Mouse (Mus musculus): ENCODE results near the gene Crybb1. TPM values are rescaled to one million over a fixed set of nuclear protein-coding genes. Genes with fewer than 3 reads are reported as not detected.
A peak's percentile ranks its signal among the peaks of the same experiment; 100 is the strongest.

Gene Crybb1
- polyA plus RNA-seq, 1 experiment: 0.06 TPM

GRCm38 (mm10) chr5:112242361-112242778 is 13.2 kb upstream of the Crybb1 start:
- Histone ChIP-seq H3K79me3 (ENCODE audit: low read depth) (no peaks in the 10 kb centered on the region), H3K27me3 (ENCODE audit: control insufficient read depth, insufficient read depth, insufficient read length) (no peaks in the 10 kb centered on the region), H3K79me2 (ENCODE audit: control insufficient read depth, insufficient read depth) (no peaks in the 10 kb centered on the region), H3K4me3 (ENCODE audit: insufficient read depth, poor library complexity, severe bottlenecking) (no peak overlapping the region), H3K36me3 (ENCODE audit: control insufficient read depth, insufficient read depth) (no peaks in the 10 kb centered on the region), H3ac (ENCODE audit: control insufficient read depth, insufficient read length, low read depth) (no peak overlapping the region)
- TF ChIP-seq CTCF (IDR thresholded peaks at IDR 0.05; ENCODE audit: control insufficient read depth, insufficient read depth, insufficient read length) (no peak), USF1 (IDR thresholded peaks at IDR 0.05; ENCODE audit: low read depth) (no peak), MAX (IDR thresholded peaks at IDR 0.05) (no peak), MYOD1 (IDR thresholded peaks at IDR 0.05; ENCODE audit: control insufficient read depth, insufficient read length, low read depth) (no peak), MYOG (IDR thresholded peaks at IDR 0.05; ENCODE audit: control insufficient read depth, extremely low read depth, insufficient read length) (no peak), CEBPB (IDR thresholded peaks at IDR 0.05; ENCODE audit: low read depth) (no peak), FOSL1 (IDR thresholded peaks at IDR 0.05; ENCODE audit: insufficient read depth, low read length, poor library complexity, severe bottlenecking) (no peak)

DNA sequence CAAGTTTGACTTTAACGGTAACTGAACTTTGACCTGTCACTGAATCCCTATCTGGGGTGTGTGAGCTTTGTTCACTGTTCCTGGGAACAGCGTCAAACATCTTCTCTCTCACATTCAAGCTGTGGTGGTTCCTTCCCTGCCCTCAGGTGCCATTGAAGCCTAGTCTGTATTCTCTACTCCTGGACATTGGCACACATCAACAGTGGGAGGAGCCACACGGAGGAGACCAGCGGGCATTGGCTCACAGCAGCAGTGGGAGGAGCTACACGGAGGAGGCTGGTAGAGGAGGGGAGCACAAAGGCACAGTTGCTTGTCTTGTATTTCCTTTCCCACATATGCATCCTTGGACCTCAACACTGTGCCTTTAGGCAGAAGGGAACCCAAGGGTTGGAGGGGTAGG is 12.6 kb upstream of the Crybb1 start:
- Histone ChIP-seq H3ac (ENCODE audit: control insufficient read depth, insufficient read length, low read depth) (no peak overlapping the region), H3K36me3 (ENCODE audit: control insufficient read depth, insufficient read depth) (no peaks in the 10 kb centered on the region), H3K79me3 (ENCODE audit: low read depth) (no peaks in the 10 kb centered on the region), H3K4me3 (ENCODE audit: insufficient read depth, poor library complexity, severe bottlenecking) (no peak overlapping the region), H3K79me2 (ENCODE audit: control insufficient read depth, insufficient read depth) (no peaks in the 10 kb centered on the region), H3K27me3 (ENCODE audit: control insufficient read depth, insufficient read depth, insufficient read length) (no peaks in the 10 kb centered on the region)
- TF ChIP-seq CTCF (IDR thresholded peaks at IDR 0.05; ENCODE audit: control insufficient read depth, insufficient read depth, insufficient read length): no peak
- no peak for TF ChIP-seq FOSL1 (IDR thresholded peaks at IDR 0.05; ENCODE audit: insufficient read depth, low read length, poor library complexity, severe bottlenecking)
- TF ChIP-seq MYOG (IDR thresholded peaks at IDR 0.05; ENCODE audit: control insufficient read depth, extremely low read depth, insufficient read length): no peak
- TF ChIP-seq USF1 (IDR thresholded peaks at IDR 0.05; ENCODE audit: low read depth): no peak
- no peak for TF ChIP-seq MYOD1 (IDR thresholded peaks at IDR 0.05; ENCODE audit: control insufficient read depth, insufficient read length, low read depth)
- no peak for TF ChIP-seq MAX (IDR thresholded peaks at IDR 0.05)
- TF ChIP-seq CEBPB (IDR thresholded peaks at IDR 0.05; ENCODE audit: low read depth): no peak

GRCm38 (mm10) chr5:112243539-112244274 is 11.9 kb upstream of the Crybb1 start:
- H3K4me3 ChIP-seq (ENCODE audit: insufficient read depth, poor library complexity, severe bottlenecking): no peak overlapping the region
- H3K27me3 ChIP-seq (ENCODE audit: control insufficient read depth, insufficient read depth, insufficient read length): no peaks in the 10 kb centered on the region
- no peaks in the 10 kb centered on the region for H3K79me2 ChIP-seq (ENCODE audit: control insufficient read depth, insufficient read depth)
- no peak overlapping the region for H3ac ChIP-seq (ENCODE audit: control insufficient read depth, insufficient read length, low read depth)
- H3K36me3 ChIP-seq (ENCODE audit: control insufficient read depth, insufficient read depth): no peaks in the 10 kb centered on the region
- TF ChIP-seq MYOD1 (IDR thresholded peaks at IDR 0.05; ENCODE audit: control insufficient read depth, insufficient read length, low read depth): no peak
- peak; percentile 50 for TF ChIP-seq CEBPB (IDR thresholded peaks at IDR 0.05; ENCODE audit: low read depth)
- H3K79me3 ChIP-seq (ENCODE audit: low read depth): no peaks in the 10 kb centered on the region

DNA sequence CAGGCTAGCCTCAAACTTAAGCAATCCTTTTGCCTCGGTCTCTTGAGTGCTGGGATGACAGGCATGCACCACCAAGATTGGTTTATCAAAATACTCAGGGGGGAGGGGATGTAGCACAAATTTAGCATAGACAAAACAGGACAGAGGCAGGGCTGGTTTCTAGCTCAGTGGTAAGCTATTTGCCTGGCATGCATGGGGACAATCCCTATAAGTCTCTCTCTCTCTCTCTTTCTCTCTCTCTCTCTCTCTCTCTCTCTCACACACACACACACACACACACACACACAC is 11.4 kb upstream of the Crybb1 start:
- Histone ChIP-seq H3K79me2 (ENCODE audit: control insufficient read depth, insufficient read depth) (no peaks in the 10 kb centered on the region), H3ac (ENCODE audit: control insufficient read depth, insufficient read length, low read depth) (no peak overlapping the region), H3K27me3 (ENCODE audit: control insufficient read depth, insufficient read depth, insufficient read length) (no peaks in the 10 kb centered on the region), H3K79me3 (ENCODE audit: low read depth) (no peaks in the 10 kb centered on the region), H3K36me3 (ENCODE audit: control insufficient read depth, insufficient read depth) (no peaks in the 10 kb centered on the region), H3K4me3 (ENCODE audit: insufficient read depth, poor library complexity, severe bottlenecking) (no peak overlapping the region)
- no peak for TF ChIP-seq MYOD1 (IDR thresholded peaks at IDR 0.05; ENCODE audit: control insufficient read depth, insufficient read length, low read depth)

- Histone ChIP-seq H3K27me3 (ENCODE audit: control insufficient read depth, insufficient read depth, insufficient read length) (no peaks in the 10 kb centered on the region), H3K79me3 (ENCODE audit: low read depth) (no peaks in the 10 kb centered on the region), H3K36me3 (ENCODE audit: control insufficient read depth, insufficient read depth) (no peaks in the 10 kb centered on the region), H3K4me3 (ENCODE audit: insufficient read depth, poor library complexity, severe bottlenecking) (no peak overlapping the region), H3ac (ENCODE audit: control insufficient read depth, insufficient read length, low read depth) (no peak overlapping the region), H3K79me2 (ENCODE audit: control insufficient read depth, insufficient read depth) (no peaks in the 10 kb centered on the region)
- TF ChIP-seq MYOG (IDR thresholded peaks at IDR 0.05; ENCODE audit: control insufficient read depth, extremely low read depth, insufficient read length): no peak
- no peak for TF ChIP-seq CEBPB (IDR thresholded peaks at IDR 0.05; ENCODE audit: low read depth)
- TF ChIP-seq CTCF (IDR thresholded peaks at IDR 0.05; ENCODE audit: control insufficient read depth, insufficient read depth, insufficient read length): no peak
- TF ChIP-seq MYOD1 (IDR thresholded peaks at IDR 0.05; ENCODE audit: control insufficient read depth, insufficient read length, low read depth): no peak
- TF ChIP-seq MAX (IDR thresholded peaks at IDR 0.05): no peak
- no peak for TF ChIP-seq FOSL1 (IDR thresholded peaks at IDR 0.05; ENCODE audit: insufficient read depth, low read length, poor library complexity, severe bottlenecking)
- no peak for TF ChIP-seq USF1 (IDR thresholded peaks at IDR 0.05; ENCODE audit: low read depth)
Observed at GRCm38 (mm10) chr5:112244890-112245615, 10.6 kb upstream of the Crybb1 start.

DNA sequence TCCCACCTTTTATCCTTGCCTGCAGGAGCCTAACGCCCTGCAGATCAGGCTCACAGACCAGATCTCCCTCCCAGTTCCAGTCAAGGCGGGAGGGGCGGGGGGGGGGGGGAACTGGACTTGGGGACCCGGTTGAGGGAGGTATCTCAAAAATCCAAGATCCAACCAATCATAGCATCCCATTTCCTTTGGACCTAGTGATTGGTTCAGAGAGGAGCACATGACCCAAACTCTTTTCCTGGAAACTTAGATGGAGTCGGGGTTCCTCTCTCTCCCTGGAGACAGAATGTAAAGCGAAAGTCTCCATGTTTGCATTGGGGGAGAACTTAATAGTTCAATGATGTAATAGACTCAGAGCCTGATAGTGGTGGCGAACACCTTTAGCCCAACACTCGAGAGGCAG is 8.2 kb upstream of the Crybb1 start:
- TF ChIP-seq MAX (IDR thresholded peaks at IDR 0.05): no peak
- TF ChIP-seq MYOD1 (IDR thresholded peaks at IDR 0.05; ENCODE audit: control insufficient read depth, insufficient read length, low read depth): no peak
- TF ChIP-seq USF1 (IDR thresholded peaks at IDR 0.05; ENCODE audit: low read depth): peak; percentile 74
- no peak for TF ChIP-seq MYOG (IDR thresholded peaks at IDR 0.05; ENCODE audit: control insufficient read depth, extremely low read depth, insufficient read length)
- TF ChIP-seq CTCF (IDR thresholded peaks at IDR 0.05; ENCODE audit: control insufficient read depth, insufficient read depth, insufficient read length): no peak
- no peak for TF ChIP-seq CEBPB (IDR thresholded peaks at IDR 0.05; ENCODE audit: low read depth)
- Histone ChIP-seq H3K79me3 (ENCODE audit: low read depth) (no peaks in the 10 kb centered on the region), H3K79me2 (ENCODE audit: control insufficient read depth, insufficient read depth) (no peaks in the 10 kb centered on the region), H3ac (ENCODE audit: control insufficient read depth, insufficient read length, low read depth) (no peak overlapping the region), H3K27me3 (ENCODE audit: control insufficient read depth, insufficient read depth, insufficient read length) (no peaks in the 10 kb centered on the region), H3K4me3 (ENCODE audit: insufficient read depth, poor library complexity, severe bottlenecking) (no peak overlapping the region), H3K36me3 (ENCODE audit: control insufficient read depth, insufficient read depth) (no peaks in the 10 kb centered on the region)

Data from C2C12 (cell line).